Mouse (Mus musculus) adrenal gland, adult (tissue): ENCODE measurements around the gene Odc1.

ENCODE experiments used
- DNase-seq, 2 experiments: peaks; one replicate each; pipeline ENCODE4 v3.0.0; 2022 to 2023; ENCODE audit warnings: low spot score in 1 of 2; ENCODE audit not compliant: inconsistent age in 2 of 2

Gene Odc1

DNA sequence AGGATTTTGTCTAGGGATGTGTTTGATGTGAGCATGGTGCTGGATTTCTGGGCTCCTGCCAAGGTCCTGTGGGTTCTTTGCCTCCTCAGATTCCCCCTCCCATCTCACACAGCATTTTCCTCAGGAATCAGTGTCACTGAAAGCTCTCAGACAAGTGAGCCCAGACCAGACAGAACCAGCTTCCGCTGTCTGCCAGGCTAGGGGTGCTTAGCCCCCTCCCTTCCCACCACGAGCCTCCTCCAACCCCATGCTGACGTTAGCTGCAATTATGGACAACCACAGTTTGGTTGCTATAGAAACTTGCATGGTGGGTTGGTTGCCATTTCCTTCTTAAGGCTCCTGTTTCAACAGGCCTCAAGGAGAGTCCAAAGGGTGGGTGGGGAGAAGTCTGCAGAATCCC is 39.3 kb downstream of the Odc1 start:
- no peak for DNase-seq

DNA sequence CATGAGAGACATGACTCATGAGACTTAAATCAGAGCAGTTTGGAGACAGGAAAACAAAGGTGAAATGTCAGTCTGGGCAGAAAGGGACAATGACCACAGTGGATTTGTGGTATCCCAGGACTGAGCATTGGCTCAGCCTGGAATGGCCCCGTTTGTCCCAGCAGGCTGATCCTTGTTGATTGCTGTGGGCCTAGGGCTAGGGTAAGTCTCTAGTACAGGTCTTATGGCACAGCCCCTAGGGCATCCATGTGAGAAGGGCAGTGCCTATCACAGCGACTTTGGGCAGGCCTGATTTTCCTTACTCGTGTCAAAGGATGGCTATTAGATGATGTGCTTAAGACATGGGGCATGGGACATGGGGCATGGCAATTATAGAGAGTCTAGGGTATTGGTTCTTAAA is 41.4 kb downstream of the Odc1 start:
- DNase-seq = no peak

DNA sequence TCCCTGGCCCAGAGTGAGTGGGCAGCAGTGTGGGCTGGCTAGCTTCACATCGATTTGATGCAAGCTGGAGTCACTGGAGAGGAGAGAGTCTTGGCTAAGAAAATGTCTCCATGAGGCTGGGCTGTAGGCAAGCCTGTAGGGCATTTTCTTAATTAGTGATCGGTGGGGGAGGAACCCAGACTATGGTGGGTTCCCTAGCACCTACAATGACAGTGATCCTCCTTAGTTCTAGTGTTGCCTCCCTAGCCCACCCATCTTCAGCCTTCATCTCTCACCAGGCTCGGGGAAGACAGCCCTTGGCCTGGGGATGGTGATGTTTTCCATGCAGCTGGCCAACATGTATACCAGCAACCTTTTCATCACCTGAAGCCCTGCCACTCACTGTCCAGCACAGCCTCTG is 43.8 kb downstream of the Odc1 start:
- no peak for DNase-seq

DNA sequence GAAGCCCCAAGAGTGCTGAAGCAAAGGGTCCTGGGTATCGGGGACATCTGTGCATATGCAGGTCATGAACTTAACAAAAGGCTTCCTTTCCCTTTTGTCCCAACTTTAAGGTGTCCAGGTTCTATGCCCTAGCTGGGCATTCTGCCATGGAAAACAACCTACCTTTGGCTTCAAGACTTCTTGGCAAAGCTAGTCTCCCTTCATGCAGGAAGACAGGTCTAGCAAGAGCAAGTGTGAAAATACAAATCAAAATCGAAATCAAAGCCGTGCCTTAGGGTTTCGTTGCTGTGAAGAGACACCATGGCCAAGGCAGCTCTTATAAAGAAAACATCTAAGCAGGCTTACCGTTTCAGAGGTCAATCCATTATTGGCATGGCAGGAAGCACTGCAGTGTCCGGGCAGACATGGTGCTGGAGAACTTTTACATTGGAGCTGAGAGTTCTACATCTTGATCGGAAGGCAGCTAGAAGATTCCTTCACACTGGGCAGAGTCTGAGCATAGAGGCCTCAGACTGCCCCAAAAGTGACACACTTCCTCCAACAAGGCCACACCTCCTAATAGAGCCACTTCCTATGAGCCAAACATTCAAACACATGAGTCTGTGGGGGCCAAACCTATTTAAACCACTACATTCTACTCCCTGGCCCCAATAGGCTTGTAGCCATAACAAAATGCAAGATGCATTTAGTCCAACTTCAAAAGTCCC is 44.5 kb downstream of the Odc1 start:
- no peak for DNase-seq

DNA sequence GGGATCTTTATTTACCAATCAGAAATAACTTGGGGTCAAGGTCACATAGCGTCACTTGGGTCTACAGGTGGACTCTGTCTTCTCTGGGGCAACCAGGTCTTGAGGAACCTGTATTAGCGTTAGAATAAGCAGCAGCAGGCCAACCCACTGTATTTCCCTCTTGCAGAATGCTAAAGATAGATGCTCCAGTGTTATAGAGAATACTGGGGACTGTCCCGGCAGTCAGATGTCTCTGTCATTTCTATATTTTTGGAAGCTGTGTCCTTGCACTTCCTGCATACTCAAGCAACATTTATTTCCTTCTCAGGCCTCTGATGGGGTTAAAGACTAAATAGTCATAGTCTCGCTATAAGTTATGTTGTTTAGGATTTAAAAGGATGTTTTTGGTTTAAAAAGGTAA is 46.7 kb downstream of the Odc1 start:
- DNase-seq = no peak

DNA sequence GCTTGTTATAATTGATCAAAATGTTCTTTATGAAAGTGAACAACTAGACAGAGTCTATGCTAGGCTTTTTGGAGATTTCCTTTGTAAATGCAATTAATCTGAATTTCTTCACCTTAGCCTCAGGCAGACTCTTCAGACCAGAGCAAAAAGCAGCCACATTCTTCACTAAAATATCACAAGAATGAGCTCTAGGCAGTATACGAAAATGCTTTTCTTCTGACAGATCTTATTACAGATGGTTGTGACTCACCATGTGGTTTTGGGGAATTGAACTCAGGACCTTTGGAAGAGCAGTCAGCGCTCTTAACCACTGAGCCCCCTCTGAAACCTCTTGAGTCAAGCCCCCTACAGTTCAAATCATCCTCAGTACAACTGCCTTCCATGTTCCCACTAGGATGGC is 49.4 kb downstream of the Odc1 start:
- DNase-seq = no peak

DNA sequence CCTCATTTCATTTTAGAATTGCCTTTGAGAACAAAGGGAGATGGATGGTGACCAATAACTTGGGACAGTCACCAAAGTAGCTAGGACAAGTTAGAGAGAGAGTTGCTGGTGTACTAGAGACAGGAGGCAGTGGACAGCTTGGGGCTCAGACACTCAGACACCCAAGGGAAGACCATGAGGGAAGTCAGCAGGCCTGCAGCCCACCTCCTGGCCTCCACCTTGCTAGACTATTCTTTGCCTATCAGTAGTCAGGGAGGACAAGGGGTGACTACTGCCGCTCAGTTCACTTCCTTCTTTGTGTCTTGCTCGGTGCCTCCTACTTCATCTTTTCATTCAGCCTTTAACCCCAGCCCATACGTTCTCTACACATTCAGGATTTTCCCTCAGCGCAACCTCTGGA is 50.1 kb downstream of the Odc1 start:
- no peak for DNase-seq

DNA sequence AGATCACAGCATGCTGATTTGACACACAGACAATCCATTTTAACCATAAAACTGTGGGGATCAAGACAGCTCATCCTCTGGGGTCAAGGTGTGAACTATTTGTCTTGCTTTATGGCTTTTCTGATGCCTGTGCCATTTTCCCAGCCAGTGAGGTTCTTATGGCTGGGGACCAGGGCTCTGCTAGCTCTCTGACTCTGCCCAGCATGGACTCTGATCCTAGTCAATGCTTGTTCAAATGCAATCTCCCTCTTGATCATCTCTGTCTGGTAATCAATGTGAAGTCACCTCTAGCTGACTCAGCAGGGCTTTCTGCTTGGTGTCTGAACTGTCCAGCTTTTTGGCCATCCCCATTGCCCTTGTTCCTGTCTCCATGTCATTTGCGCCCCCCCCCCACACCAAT is 50.6 kb downstream of the Odc1 start:
- no peak for DNase-seq
